Mouse (Mus musculus): ENCODE data around the gene 9930022D16Rik.

The 9930022D16Rik gene

DNA sequence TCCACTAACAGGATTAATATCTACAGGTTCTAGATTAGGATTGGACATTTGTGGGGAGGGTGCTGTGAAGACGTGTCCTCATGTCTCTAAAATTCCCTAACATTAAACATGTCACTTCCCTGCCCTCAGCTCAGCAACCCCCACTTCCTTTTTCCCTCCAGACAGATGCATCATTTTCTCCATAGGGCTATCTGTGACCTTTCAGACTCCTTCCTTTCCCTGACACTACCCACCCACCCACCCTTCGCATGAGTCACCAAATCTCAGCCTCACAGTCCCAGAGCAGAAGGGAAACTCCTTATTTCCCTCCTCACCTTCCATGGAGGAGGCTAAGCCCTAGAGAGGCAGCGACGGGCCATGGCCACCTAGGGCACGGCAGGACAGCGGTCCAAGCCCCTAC, at the start of gene 9930022D16Rik:
9930022D16Rik (plus strand) TSS at position 301 of the 400 bp plus-strand sequence.
- CTCF ChIA-PET, result no interaction called here
- POLR2A ChIA-PET, result interaction anchor here in 1 of 4 experiments (1.0 kb wide), 1 partner anchor 54 kb away, joined by 4 read pairs; no protein-coding TSS in a partner anchor

DNA sequence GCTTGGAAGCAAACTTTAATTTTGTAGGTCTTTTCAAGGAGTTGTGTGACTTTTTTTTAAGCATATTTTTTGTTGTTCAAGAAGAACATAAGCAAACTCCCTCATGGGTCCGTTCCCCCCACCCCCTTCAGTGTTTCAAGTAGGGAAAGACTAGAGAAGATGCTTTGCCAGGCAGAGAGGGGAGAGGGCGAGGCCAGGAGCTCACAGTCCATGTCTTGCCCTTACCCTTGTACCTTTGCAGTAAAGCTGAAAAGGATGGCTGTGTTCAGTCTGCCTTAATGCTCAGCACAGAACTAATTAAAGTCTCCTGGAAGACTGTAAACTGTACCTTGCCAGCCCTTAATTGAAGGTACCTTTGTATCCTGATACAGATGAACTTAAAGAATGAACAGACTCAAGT, 49.4 kb upstream of the 9930022D16Rik start:
- ChIA-PET CTCF (interaction anchor here in 1 of 4 experiments (1.0 kb wide), 1 partner anchor 32 kb away, joined by 3 read pairs; no protein-coding TSS in a partner anchor), POLR2A (interaction anchor here in 3 of 4 experiments (0.7 to 2.4 kb wide), 11 partner anchors 9 to 23 kb away, joined by 3 to 8 read pairs (median 4); no protein-coding TSS in a partner anchor)

DNA sequence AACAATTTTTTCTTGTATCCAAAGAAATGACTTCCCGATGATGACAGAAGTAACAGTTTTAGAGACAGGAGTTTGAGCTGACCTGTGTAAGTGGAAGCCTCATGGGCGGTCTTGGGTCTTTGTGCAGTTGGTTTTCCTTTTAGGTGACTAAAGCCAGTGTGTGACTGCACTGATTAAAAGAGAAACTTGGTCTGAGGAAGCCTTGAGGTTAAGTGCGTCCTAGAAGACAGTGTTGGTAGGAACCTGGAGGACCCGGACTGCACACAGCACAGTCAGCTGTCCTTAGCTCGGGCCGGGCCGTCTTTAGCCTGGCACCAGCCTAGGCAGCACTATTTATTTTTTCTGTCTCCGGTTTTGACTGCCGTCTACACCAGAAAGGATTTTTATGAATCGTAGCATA, 48.8 kb upstream of the 9930022D16Rik start:
- CTCF ChIA-PET, result interaction anchor here in 2 of 4 experiments (0.6 to 1.0 kb wide), 2 partner anchors 33 to 231 kb away, joined by 3 read pairs; no protein-coding TSS in a partner anchor
- POLR2A ChIA-PET, result interaction anchor here in 3 of 4 experiments (0.7 to 2.4 kb wide), 15 partner anchors 9 to 110 kb away, joined by 3 to 8 read pairs (median 4); no protein-coding TSS in a partner anchor

DNA sequence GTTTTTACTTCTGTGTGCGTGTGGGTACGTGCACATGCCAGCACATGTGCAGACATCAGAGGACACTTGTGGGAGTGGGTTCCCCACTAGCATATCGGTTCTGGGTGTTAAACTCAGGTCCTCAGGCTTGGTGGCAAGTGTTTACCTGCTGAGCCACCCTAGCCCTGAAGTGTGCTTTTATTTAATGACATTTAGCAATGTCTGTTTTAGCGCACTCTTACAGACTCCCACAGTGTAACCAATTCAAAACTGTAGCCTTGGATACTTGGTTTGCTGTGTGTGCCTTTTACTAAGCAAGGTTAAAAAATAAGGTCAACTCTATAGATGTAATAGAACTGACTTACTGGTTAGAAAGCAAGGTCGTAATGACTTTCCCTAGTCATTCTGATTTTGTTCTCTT, 47.9 kb upstream of the 9930022D16Rik start:
- POLR2A ChIA-PET, result interaction anchor here in 3 of 4 experiments (0.5 to 2.0 kb wide), 13 partner anchors 8 to 109 kb away, joined by 3 to 7 read pairs (median 4); no protein-coding TSS in a partner anchor
- CTCF ChIA-PET, result no interaction called here

DNA sequence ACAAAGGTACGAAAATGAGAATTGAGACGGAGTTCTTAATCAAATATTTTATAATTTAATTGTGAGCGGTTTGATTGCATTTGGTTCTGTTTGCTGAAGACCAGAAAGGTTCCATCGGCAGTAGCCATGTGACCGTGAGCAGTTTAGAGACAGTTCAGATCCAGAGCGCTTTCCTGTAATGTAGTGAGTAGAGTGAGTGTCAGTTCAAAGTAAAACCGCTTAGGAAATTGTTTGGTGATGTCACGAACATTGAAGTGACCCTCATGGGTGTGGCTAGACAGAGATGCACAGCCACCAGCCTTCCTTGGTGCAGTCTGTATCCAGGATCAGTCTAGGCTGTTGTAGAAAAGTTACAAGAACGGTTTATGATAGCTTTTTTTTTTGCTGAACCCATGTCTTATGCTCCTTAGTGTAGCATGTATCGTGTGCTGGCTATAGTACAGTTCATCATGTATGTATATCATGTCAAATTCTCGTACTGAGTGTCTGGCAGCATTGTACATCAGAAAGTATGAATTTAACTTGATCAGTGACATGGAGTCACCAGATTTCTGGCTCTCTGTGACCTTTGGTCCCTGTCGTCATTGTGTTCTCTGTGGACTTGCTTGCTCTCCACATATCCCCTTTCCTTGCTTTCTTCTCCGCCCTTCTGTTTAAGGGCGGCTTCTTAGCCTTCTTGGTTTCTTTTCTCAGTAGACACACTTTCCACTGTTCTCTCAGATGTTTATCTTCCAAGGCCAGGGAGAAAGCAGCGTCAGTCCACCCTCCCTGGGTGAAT, 46.7 kb upstream of the 9930022D16Rik start:
- POLR2A ChIA-PET, result interaction anchor here in 2 of 4 experiments (0.6 to 2.0 kb wide), 4 partner anchors 9 to 1818 kb away, joined by 3 to 6 read pairs (median 4); no protein-coding TSS in a partner anchor
- CTCF ChIA-PET, result no interaction called here

DNA sequence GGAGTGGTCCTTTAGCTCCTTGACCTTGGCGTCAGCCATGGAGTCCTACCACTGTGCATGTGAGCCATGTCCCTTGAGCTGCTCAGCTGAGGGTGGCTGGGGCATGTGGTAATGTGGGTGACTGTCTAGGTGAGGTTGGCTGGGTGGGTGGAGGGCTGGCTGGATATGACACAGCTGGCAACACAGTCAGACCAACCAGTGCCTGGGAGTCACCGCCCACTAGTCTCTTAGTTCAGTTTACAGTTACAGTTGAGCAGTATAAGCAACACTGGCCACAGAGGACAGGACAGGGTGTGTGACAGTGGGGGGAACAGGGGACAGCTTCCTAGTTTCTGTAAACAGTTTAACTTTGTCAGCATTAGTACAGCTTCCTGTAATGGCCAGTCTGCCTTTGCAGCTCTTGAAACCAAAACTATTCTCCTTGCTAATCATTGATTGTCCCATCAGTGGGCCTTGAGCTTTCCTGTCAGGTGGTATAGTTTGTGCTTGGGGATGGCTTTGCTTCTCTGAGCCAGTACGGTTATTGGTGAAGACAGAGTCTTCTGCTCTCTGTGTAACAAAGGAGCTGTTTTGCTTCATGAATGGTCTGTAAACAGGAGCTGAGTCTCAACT, 44.6 kb upstream of the 9930022D16Rik start:
- ChIA-PET CTCF (interaction anchor here in 3 of 4 experiments (0.6 to 1.5 kb wide), 4 partner anchors 25 to 41 kb away, joined by 3 to 5 read pairs (median 4); no protein-coding TSS in a partner anchor), POLR2A (interaction anchor here in 3 of 4 experiments (0.5 to 4.6 kb wide), 20 partner anchors 8 to 275 kb away, joined by 3 to 33 read pairs (median 4); no protein-coding TSS in a partner anchor)

DNA sequence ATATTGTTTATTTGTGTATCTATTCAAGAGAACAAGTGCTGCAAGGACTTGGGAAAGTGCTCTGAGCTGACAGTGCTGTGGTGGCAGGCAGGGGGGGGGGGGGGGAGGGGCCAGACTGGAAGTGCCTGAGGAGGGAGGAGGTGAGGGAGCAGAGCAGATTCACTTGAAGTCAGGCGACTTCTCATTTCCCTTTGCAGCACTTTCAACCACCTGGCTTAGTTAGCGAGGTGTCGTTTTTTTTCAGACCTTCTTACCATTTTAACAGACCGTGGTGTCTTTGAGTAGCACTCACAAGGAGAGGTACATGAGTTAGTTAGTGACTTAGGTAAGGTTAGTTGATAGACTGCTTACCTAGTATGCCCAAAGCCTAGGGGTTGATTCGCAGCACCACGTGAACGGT, 38.3 kb upstream of the 9930022D16Rik start:
- POLR2A ChIA-PET, result interaction anchor here in 2 of 4 experiments (0.6 to 2.8 kb wide), 9 partner anchors 9 to 1634 kb away, joined by 3 to 11 read pairs (median 4); no protein-coding TSS in a partner anchor
- CTCF ChIA-PET, result interaction anchor here in 2 of 4 experiments (0.6 to 1.8 kb wide), 3 partner anchors 44 to 104 kb away, joined by 4 to 6 read pairs (median 6); no protein-coding TSS in a partner anchor

DNA sequence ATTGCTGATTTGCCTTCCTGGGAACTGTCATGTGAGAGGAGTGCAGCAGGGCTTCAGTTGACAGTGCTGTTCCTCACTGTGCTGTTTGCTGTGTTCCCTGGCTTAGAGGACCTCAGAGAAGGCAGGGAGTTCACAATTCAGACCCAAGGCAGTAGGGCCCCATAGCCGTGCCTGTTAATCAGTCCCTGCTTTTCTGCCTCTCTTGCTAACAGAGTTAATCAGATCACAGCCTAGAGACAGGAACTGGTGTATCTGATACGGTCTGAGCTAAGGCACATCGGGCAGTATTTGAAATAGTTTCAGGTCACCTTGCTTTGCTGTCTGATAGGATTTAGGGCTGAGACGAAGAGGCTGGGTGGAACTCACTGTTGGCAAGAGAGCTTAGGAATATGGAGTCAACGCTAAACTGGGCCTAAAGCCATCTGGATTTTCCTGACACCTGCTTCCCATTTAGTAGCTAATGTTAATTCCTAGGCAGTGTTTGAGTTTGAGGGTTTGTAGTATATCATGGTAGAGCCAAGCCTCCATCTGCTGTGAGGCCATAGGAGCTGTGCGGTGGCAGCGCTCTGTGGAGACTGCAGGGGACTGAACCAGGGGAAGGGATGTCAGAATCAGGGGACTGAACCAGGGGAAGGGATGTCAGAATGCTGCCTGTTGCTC, 37.1 kb upstream of the 9930022D16Rik start:
- ChIA-PET CTCF (interaction anchor here in 1 of 4 experiments (1.8 kb wide), 1 partner anchor 45 kb away, joined by 6 read pairs; no protein-coding TSS in a partner anchor), POLR2A (interaction anchor here in 2 of 4 experiments (0.6 to 2.8 kb wide), 15 partner anchors 8 to 97 kb away, joined by 3 to 9 read pairs (median 4); partner anchors contain the start of genes Amz2 (in 1 of the 2), Arsg (in 1 of the 2) and Slc16a6 (in 1 of the 2))

DNA sequence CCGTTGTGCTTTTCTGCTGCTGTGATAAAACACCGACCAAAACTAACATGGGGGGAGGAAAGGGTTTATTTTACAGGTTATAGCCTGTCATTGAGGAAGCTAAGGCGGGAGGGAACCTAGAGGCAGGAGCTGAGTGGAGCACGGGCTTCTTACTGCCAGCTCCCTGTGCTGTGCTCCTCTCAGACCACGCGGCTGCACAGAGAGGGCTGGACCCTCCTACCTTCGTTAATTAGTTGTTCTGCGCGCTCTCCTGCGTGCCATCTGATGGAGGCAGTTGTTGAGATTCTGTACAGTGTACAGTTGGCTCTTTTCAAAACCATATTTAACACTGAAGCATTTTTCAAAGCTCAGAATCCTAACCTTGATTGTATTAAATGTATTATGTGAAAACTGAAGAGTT, 36.2 kb upstream of the 9930022D16Rik start:
- ChIA-PET POLR2A (interaction anchor here in 3 of 4 experiments (0.6 to 2.6 kb wide), 16 partner anchors 9 to 96 kb away, joined by 3 to 9 read pairs (median 4); partner anchors contain the start of genes Amz2 (in 1 of the 3), Arsg (in 1 of the 3) and Slc16a6 (in 1 of the 3)), CTCF (interaction anchor here in 2 of 4 experiments (0.8 to 1.8 kb wide), 2 partner anchors 46 to 1430 kb away, joined by 3 to 6 read pairs; no protein-coding TSS in a partner anchor)

DNA sequence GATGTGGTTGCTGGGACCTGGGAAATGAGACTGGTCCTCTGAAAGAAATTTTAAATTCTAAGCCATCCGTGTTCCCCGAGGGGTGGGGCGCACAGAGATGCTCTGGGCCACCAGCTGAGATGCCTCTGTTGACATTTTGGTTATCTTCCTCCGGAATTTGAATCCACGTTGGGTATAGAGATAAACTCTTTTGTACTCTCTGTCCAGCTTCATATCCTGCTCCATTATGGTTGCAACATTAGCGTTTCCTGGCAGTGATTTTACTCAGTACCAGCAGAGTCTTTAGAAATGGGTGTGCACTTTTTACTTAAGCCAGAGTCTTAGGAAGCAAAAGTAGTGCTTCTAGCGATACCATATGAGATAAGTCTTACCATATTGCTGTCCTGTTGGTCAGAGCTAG, 35.7 kb upstream of the 9930022D16Rik start:
- CTCF ChIA-PET, result interaction anchor here in 1 of 4 experiments (0.8 kb wide), 1 partner anchor 1430 kb away, joined by 3 read pairs; no protein-coding TSS in a partner anchor
- POLR2A ChIA-PET, result interaction anchor here in 3 of 4 experiments (0.7 to 2.6 kb wide), 10 partner anchors 9 to 48 kb away, joined by 3 to 9 read pairs (median 5); partner anchors contain the start of gene Amz2 (in 1 of the 3)

DNA sequence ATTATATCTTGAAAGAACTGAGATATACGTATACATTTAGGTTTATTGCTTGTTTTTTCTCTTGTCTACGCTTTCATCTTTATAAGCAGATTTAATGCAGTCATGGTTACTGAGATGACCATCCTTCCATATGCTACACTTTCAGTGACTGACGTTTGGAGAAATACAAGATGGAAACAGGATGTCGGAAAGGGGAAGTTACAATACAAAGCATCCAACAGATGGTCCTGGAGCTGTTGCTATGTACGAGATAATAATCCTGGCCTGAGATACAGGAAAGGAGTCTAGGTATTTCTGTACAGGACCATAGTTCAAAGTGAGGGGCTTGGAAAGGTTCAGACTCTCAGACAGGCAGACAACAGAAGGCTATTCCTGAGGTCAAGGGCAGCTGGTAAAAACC, 33.1 kb upstream of the 9930022D16Rik start:
- ChIA-PET POLR2A (interaction anchor here in 2 of 4 experiments (1.0 to 2.8 kb wide), 4 partner anchors 9 to 17 kb away, joined by 3 to 10 read pairs (median 4); no protein-coding TSS in a partner anchor), CTCF (interaction anchor here in 1 of 4 experiments (0.7 kb wide), 1 partner anchor 50 kb away, joined by 4 read pairs; no protein-coding TSS in a partner anchor)

DNA sequence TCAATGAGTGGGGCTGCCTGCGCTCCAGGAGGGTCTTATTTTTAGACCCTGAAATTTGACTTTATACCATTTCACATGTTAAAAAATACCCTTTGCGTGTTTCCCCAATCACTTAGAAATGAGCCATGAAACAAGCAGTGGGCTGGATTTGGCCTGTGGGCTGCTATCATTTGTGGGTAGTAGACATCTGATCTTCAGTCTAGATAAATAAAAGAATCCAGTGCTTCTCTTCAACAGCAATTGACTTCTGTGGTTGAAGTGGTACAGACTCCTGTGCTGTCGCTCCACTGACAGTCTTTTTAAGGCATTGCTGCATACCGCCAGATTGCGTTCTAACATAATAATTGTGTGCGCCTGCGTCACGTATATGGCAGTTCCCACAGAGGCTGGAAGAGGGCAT, 28.4 kb upstream of the 9930022D16Rik start:
- CTCF ChIA-PET, result no interaction called here
- POLR2A ChIA-PET, result interaction anchor here in 1 of 4 experiments (0.8 to 3.6 kb wide), 3 partner anchors 9 to 266 kb away, joined by 3 to 14 read pairs (median 3); no protein-coding TSS in a partner anchor

DNA sequence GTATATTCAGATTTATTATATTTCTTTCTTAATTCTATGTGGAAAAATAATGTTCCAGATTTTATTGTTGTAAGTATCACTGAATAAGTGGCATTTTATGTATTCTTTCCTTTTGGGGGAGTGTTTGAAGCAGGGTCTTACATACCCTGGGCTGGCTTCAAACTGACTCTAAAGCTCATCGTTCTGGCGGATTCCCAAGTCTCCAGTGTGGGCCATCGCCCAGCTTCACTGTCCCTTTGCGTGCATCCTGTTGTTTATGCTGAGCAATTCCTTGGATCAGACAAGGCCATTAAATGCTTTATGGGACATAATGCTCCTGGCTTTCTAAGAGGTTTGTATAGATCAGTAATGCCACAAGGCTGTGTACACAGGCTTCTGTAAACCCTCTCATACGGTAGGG, 24.7 kb upstream of the 9930022D16Rik start:
- POLR2A ChIA-PET, result interaction anchor here in 2 of 4 experiments (1.0 to 1.7 kb wide), 7 partner anchors 12 to 58 kb away, joined by 3 to 6 read pairs (median 3); no protein-coding TSS in a partner anchor
- CTCF ChIA-PET, result interaction anchor here in 1 of 4 experiments (1.3 to 1.4 kb wide), 2 partner anchors 45 to 58 kb away, joined by 3 read pairs; no protein-coding TSS in a partner anchor

DNA sequence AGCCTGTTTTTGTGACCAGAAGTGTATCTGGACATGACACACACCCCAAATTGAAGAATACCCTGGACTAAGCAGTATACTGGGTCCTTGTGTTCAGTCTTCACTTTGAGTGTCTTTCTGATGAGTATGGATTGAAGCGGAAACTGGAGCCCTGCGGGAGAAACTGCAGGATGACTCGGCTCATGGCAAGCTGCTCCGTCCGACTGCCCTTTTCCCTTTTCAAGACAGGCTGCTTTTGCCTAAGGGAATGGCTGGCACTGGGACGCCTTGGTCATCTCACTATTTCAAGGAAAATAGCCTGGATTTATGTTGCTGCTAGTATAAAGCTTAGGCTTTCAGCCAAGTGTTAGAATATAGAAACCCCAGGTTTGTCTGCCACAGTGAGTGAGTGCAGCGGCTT, 22.5 kb upstream of the 9930022D16Rik start:
- ChIA-PET CTCF (interaction anchor here in 1 of 4 experiments (1.0 kb wide), 1 partner anchor 59 kb away, joined by 3 read pairs; no protein-coding TSS in a partner anchor), POLR2A (interaction anchor here in 2 of 4 experiments (1.0 to 2.3 kb wide), 5 partner anchors 10 to 30 kb away, joined by 3 to 7 read pairs (median 3); no protein-coding TSS in a partner anchor)

DNA sequence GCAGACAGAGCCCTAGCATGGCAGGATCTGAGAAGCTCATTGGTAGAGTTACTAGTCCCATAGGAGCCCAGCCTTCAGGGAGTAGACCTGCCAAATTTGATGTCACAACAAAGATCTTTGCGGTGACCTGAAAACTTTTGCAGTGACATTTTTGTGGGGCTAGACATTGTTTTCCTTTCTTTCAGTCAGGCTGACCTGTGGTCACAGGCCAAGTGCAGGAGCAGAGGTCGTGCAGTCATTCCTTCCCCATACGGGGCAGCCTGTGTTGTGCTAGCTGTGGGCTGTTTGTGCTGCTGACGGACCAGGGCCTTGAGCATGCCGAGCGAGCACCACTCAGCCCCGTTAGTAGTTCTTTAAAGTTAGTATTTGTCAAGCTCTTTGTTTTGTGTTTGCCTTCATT, 22.0 kb upstream of the 9930022D16Rik start:
- CTCF ChIA-PET, result interaction anchor here in 1 of 4 experiments (1.0 kb wide), 1 partner anchor 60 kb away, joined by 3 read pairs; no protein-coding TSS in a partner anchor
- POLR2A ChIA-PET, result interaction anchor here in 2 of 4 experiments (1.0 to 2.3 kb wide), 6 partner anchors 11 to 61 kb away, joined by 3 to 7 read pairs (median 4); no protein-coding TSS in a partner anchor

DNA sequence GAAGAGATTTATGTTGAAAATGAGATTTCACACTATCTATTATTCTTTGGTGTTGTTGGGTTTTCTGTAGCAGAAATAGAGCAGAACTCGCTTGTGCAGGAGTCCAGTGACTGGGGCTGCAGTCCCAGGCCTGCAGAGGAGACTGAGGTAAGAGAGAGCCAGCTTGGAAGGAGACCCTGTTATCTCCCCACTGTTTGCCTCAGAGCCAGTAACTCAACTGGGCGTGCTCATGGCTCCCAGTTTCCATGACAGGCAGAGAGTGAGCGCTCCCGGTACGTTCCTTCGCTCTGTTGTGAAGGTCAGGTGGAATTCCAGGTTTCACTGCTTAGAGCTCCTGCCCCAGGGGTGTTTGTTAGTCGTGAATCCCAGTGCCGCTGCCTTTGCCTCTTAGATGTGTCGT, 21.1 kb upstream of the 9930022D16Rik start:
- ChIA-PET CTCF (interaction anchor here in 2 of 4 experiments (0.6 to 1.0 kb wide), 2 partner anchors 62 to 1396 kb away, joined by 3 read pairs; no protein-coding TSS in a partner anchor), POLR2A (interaction anchor here in 2 of 4 experiments (1.3 to 2.3 kb wide), 5 partner anchors 11 to 61 kb away, joined by 3 to 7 read pairs (median 4); no protein-coding TSS in a partner anchor)

DNA sequence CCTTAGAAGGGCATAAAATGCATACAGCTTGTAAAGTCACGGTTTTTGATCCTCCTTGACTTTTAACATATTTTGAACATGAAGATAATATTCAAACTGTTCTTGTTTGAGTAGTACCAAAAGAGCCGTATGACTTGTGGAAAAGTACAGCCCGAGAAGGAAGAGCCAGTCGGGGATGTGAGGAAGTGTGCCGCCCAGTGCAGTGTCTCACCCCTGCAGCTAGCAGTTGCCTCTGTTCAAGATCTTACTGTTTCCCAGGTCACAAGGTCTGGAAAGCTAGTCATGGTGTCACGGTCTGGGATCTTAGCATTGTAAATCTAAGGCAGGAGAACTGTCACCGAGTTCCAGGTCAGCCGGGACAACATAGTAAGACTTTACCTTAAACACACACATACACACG, 19.0 kb upstream of the 9930022D16Rik start:
- POLR2A ChIA-PET, result interaction anchor here in 1 of 4 experiments (0.8 to 2.0 kb wide), 5 partner anchors 9 to 39 kb away, joined by 3 to 7 read pairs (median 3); no protein-coding TSS in a partner anchor
- CTCF ChIA-PET, result interaction anchor here in 2 of 4 experiments (0.6 to 1.2 kb wide), 2 partner anchors 45 to 63 kb away, joined by 3 read pairs; no protein-coding TSS in a partner anchor

Data from embryonic stem cell, embryonic (primary cell).